Mouse (Mus musculus): ENCODE data around the gene Rnf225.
"Not testable (repeated sequence)": the region's sequence is repeated elsewhere in the genome, so short reads cannot be mapped to it uniquely, and the experiment has no call there.

The Rnf225 gene

GRCm38 (mm10) chr7:12927693-12928589 lies 725 bp downstream of the Rnf225 start:
- no peak for DNase-seq (ENCODE audit: low spot score)

- no peak for DNase-seq (ENCODE audit: low spot score)
Observed at GRCm38 (mm10) chr7:12933615-12934140, 6.5 kb downstream of the Rnf225 start.

- no peak for DNase-seq (ENCODE audit: low spot score)
Observed at GRCm38 (mm10) chr7:12934808-12935207, 7.6 kb downstream of the Rnf225 start.

- not testable (repeated sequence) for DNase-seq (ENCODE audit: low spot score)
Observed at GRCm38 (mm10) chr7:12937254-12937803, 10.1 kb downstream of the Rnf225 start.

GRCm38 (mm10) chr7:12940599-12940998 lies 13.4 kb downstream of the Rnf225 start:
- DNase-seq (ENCODE audit: low spot score), result no peak

- DNase-seq (ENCODE audit: low spot score), result no peak
Observed at GRCm38 (mm10) chr7:12943488-12943887, 16.3 kb downstream of the Rnf225 start.

- DNase-seq (ENCODE audit: low spot score), result peak; percentile 89
Observed at GRCm38 (mm10) chr7:12949032-12949871, 22.0 kb downstream of the Rnf225 start.

GRCm38 (mm10) chr7:12949872-12950229 lies 22.6 kb downstream of the Rnf225 start:
- no peak for DNase-seq (ENCODE audit: low spot score)

GRCm38 (mm10) chr7:12954896-12955295 lies 27.7 kb downstream of the Rnf225 start:
- no peak for DNase-seq (ENCODE audit: low spot score)

GRCm38 (mm10) chr7:12957511-12957910 lies 30.3 kb downstream of the Rnf225 start:
- no peak for DNase-seq (ENCODE audit: low spot score)

- no peak for DNase-seq (ENCODE audit: low spot score)
Observed at GRCm38 (mm10) chr7:12958948-12959347, 31.7 kb downstream of the Rnf225 start.

- DNase-seq (ENCODE audit: low spot score), result no peak
Observed at GRCm38 (mm10) chr7:12959718-12960117, 32.5 kb downstream of the Rnf225 start.

- peak; percentile 52 for DNase-seq (ENCODE audit: low spot score)
Observed at GRCm38 (mm10) chr7:12961511-12962141, 34.4 kb downstream of the Rnf225 start.

- DNase-seq (ENCODE audit: low spot score), result peak; percentile 76
Observed at GRCm38 (mm10) chr7:12965678-12966091, 38.5 kb downstream of the Rnf225 start, which contains the start of gene Zfp324. Gene Zfp324 (plus strand): TSS chr7:12965838.

- peak; percentile 66 for DNase-seq (ENCODE audit: low spot score)
Observed at GRCm38 (mm10) chr7:12966104-12966845, 39.1 kb downstream of the Rnf225 start.

- DNase-seq (ENCODE audit: low spot score), result no peak
Observed at GRCm38 (mm10) chr7:12970906-12971305, 43.7 kb downstream of the Rnf225 start.

GRCm38 (mm10) chr7:12977682-12978389 lies 50.6 kb downstream of the Rnf225 start, which contains the start of gene Zfp446:
Gene Zfp446 (plus strand): TSS chr7:12977848.
- DNase-seq (ENCODE audit: low spot score), result peak; percentile 94

- DNase-seq (ENCODE audit: low spot score), result no peak
Observed at GRCm38 (mm10) chr7:12978931-12979722, 51.9 kb downstream of the Rnf225 start.

GRCm38 (mm10) chr7:12979776-12980175 lies 52.6 kb downstream of the Rnf225 start:
- DNase-seq (ENCODE audit: low spot score), result no peak

Data from spleen, adult 12 weeks (tissue).